Mouse (Mus musculus) spleen, adult 2 months (tissue): ENCODE results near the gene Wtap.

Source experiments
- CTCF ChIP-seq: fragments of 200-500 bp; IDR thresholded peaks from 2 replicates; pipeline ENCODE4 v1.5.1; 2011; ENCODE audit warnings: mild to moderate bottlenecking, inconsistent platforms; ENCODE audit not compliant: insufficient read depth, insufficient read length, insufficient replicate concordance; ENCODE audit errors: extremely low read depth
- POLR2A ChIP-seq: fragments of 200-500 bp; IDR thresholded peaks from 2 replicates; pipeline ENCODE4 v1.6.1; 2011; ENCODE audit warnings: low read depth, low read length, inconsistent platforms

DNA sequence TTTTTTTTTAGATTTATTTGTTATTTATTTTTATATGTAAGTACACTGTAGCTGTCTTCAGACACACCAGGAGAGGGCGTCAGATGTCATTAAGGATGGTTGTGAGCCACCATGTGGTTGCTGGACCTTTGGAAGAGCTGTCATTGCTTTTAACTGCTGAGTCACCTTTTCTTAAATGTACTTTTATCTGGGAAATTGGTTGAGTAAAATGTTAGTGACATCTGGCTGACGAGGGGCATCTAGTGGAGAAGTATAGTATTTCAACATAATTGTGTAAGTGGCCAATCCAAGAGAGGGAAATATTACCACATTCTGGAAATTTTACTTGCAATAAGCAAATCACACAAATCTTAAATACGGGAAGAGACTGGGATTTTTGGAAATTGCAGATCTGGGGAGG lies 15.9 kb upstream of the Wtap start:
- no peak for TF ChIP-seq CTCF
- no peak for TF ChIP-seq POLR2A
